Mouse (Mus musculus) limb, embryonic 14.5 days (tissue): ENCODE results near the gene Gm10160. TPM values are rescaled to one million over a fixed set of nuclear protein-coding genes. Genes with fewer than 3 reads are reported as not detected.

Source experiments
- ATAC-seq: fragments of 200-750 bp; cut with Nextera tagmentation; 2 replicates; pipeline ENCODE4 v1.8.0; 2017; ENCODE audit warnings: low read depth, moderate number of reproducible peaks, moderate TSS enrichment; ENCODE audit not compliant: low FRiP score
- DNase-seq: peaks from one replicate; pipeline ENCODE4 v3.0.0-alpha.2; 2015; ENCODE audit warnings: low spot score
- H3K27ac ChIP-seq: fragments of 300-500 bp; sonication (generic); replicated peaks from 2 replicates; pipeline ENCODE4 v1.5.1; 2014; ENCODE audit warnings: low read depth, mild to moderate bottlenecking, low read length, moderate library complexity, mixed read lengths
- H3K27me3 ChIP-seq: fragments of 300-500 bp; sonication (generic); 2 replicates; pipeline ENCODE4 v1.6.1; 2014; ENCODE audit warnings: low read length, mixed read lengths; ENCODE audit not compliant: control insufficient read depth, insufficient read depth
- H3K36me3 ChIP-seq: fragments of 300-500 bp; sonication (generic); 2 replicates; pipeline ENCODE4 v1.6.1; 2014; ENCODE audit warnings: mild to moderate bottlenecking, low read length, moderate library complexity, mixed read lengths; ENCODE audit not compliant: control insufficient read depth, insufficient read depth
- H3K4me1 ChIP-seq: fragments of 300-500 bp; sonication (generic); 2 replicates; pipeline ENCODE4 v1.6.1; 2014; ENCODE audit warnings: antibody characterized with exemption, low read length, mixed read lengths; ENCODE audit not compliant: control insufficient read depth, insufficient read depth
- H3K4me2 ChIP-seq: fragments of 300-500 bp; sonication (generic); replicated peaks from 2 replicates; pipeline ENCODE4 v1.6.1; 2014; ENCODE audit warnings: low read depth, mild to moderate bottlenecking, low read length, moderate library complexity; ENCODE audit not compliant: severe bottlenecking
- H3K4me3 ChIP-seq: fragments of 300-500 bp; sonication (generic); replicated peaks from 2 replicates; pipeline ENCODE4 v1.5.1; 2014; ENCODE audit warnings: low read length
- H3K9ac ChIP-seq: fragments of 300-500 bp; sonication (generic); 2 replicates; pipeline ENCODE4 v1.6.1; 2014; ENCODE audit warnings: mild to moderate bottlenecking, low read depth, low read length, moderate library complexity; ENCODE audit not compliant: severe bottlenecking
- H3K9me3 ChIP-seq: fragments of 300-500 bp; sonication (generic); 2 replicates; pipeline ENCODE4 v1.6.1; 2016; ENCODE audit warnings: low read length; ENCODE audit not compliant: control insufficient read depth
- POLR2A ChIP-seq: fragments of 200-500 bp; IDR thresholded peaks from 2 replicates; pipeline ENCODE4 v1.8.0; 2012; ENCODE audit warnings: inconsistent platforms, mild to moderate bottlenecking, moderate library complexity, borderline replicate concordance; ENCODE audit not compliant: insufficient read depth, insufficient read length; ENCODE audit errors: extremely low read depth
- WGBS: fragments of 180-500 bp; shearing (Covaris S2); extraction: QIAGEN DNeasy Blood & Tissue Kit; methylation state at CpG from one replicate; pipeline ENCODE4 v1.1.7; 2014; 5-methylcytosine and 5-hydroxymethylcytosine counted together
- polyA plus RNA-seq, 2 experiments: library from polyadenylated mRNA; depleted of rRNA in 1 of 2; stranded (reverse) in 1 of 2; unstranded in 1 of 2; fragments of >200 nt; fragmentation: Nextera tagmentation in 1 of 2; extraction: Ambion mirVana in 1 of 2; gene quantifications; 2 replicates each; pipeline versions ENCODE4 v1.2.1 to v1.2.3; 2012 to 2014

The Gm10160 gene
- polyA plus RNA-seq, 2 experiments, result not detected

DNA sequence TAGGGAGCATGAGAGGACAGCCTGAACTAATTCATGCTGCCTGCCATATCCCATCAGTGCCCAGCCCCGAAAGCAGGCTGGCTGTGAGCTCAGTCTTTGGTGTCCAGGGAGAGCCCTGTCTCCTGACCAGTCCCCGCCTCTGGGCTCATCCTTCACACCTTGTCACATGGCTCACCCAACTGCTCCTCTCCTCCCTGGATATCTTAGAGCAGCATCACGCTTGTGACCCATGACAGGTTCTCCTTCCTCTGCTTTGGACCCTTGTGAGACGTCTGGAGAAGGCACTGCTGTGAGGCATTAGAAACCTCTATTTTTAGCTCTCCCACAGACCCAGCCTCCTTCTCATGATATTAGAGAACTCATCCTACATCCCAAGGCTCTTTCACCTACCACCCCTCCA lies 6.3 kb upstream of the Gm10160 start:
- Histone ChIP-seq H3K4me1 (peaks cover 5% of the 10 kb centered on the region; the same call in 1 of the 2 replicates), H3K4me2 (no peak overlapping the region), H3K4me3 (no peak overlapping the region), H3K27me3 (peaks cover 18% of the 10 kb centered on the region), H3K9ac (no peak overlapping the region), H3K27ac (no peak overlapping the region), H3K9me3 (no peaks in the 10 kb centered on the region), H3K36me3 (no peaks in the 10 kb centered on the region)
- DNase-seq (no peak), ATAC-seq (no peak)
- WGBS, result 67% methylated on average over 4 of the region's 4 CpGs
- TF ChIP-seq POLR2A, result no peak

DNA sequence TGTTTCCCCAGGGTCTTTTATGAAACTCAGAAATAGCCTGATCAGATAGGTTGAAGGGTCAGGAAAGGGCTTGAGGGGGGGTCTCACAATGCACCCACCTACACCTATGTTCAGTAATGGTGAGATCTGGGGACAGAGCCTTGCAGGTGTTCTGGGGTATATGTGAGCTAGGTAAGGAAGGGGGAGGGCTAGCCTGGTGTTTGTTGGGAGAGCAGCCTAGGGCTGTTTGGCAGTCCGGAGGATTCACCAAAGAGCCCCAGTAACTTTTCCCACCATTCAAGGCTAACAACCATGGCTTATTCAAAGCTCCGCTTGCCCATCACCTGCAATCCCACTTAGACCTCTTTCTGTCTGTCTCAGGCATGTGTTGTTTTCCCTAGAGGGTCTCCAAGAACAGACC lies 5.9 kb upstream of the Gm10160 start:
- no peak for DNase-seq
- 87% methylated on average over 2 of the region's 2 CpGs for WGBS
- Histone ChIP-seq H3K4me3 (no peak overlapping the region), H3K36me3 (no peaks in the 10 kb centered on the region), H3K4me1 (peaks cover 5% of the 10 kb centered on the region; the same call in 1 of the 2 replicates), H3K27me3 (peaks cover 18% of the 10 kb centered on the region), H3K9ac (no peak overlapping the region), H3K9me3 (no peaks in the 10 kb centered on the region), H3K4me2 (no peak overlapping the region), H3K27ac (no peak overlapping the region)
- no peak for TF ChIP-seq POLR2A
- ATAC-seq, result no peak

DNA sequence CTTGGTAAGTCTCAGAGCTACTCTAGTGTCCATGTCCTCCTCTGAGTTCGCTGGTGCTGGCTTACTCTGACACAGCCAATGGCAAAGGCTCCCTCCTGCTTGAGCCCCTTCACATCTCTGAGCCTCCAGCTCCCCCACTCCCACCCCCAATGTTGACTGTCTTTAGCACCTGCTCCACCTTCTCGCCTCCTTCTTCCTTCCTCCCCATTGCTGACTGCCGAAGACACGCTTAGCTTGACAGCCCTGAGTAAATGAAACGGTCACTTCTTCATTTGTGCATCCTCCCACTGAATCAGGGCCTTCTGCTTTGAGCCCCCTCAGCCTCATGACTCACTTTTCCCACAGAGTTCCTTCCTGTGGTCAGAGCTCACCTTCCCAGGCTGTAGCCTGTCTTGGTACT lies 5.4 kb upstream of the Gm10160 start:
- WGBS, result 66% methylated on average over 5 of the region's 5 CpGs
- DNase-seq, result no peak
- Histone ChIP-seq H3K4me3 (no peak overlapping the region), H3K9me3 (no peaks in the 10 kb centered on the region), H3K4me1 (peaks cover 5% of the 10 kb centered on the region; the same call in 1 of the 2 replicates), H3K9ac (no peak overlapping the region), H3K27me3 (peaks cover 18% of the 10 kb centered on the region), H3K36me3 (no peaks in the 10 kb centered on the region), H3K27ac (no peak overlapping the region), H3K4me2 (no peak overlapping the region)
- no peak for TF ChIP-seq POLR2A
- no peak for ATAC-seq

DNA sequence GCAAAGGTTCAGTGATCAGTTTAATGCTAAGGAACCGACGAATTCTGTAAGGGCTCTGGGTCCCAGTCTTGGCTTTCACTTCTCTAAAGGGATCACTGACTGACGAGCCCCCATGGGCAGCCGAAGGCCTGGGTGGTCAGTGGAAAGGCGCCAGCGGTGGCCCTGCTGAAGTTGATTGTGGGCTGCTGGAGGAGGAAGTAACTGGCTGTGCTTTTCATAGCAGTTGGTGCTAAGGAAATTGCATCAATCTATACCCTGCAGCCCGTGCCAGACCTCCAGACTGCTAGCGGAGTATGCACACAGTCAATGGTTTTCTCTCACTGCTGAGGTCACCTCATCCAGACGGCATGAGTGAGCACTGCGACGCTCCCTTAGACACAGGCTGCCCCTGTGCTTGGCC lies 4.5 kb upstream of the Gm10160 start:
- Histone ChIP-seq H3K4me1 (peaks cover 5% of the 10 kb centered on the region; the same call in 1 of the 2 replicates), H3K27me3 (peaks cover 18% of the 10 kb centered on the region), H3K27ac (no peak overlapping the region), H3K9ac (no peak overlapping the region), H3K36me3 (no peaks in the 10 kb centered on the region), H3K4me2 (peak overlapping the region; percentile 88; the same call in 1 of the 2 replicates), H3K4me3 (peak overlapping the region; percentile 60), H3K9me3 (no peaks in the 10 kb centered on the region)
- 47% methylated on average over 11 of the region's 11 CpGs for WGBS
- TF ChIP-seq POLR2A, result no peak
- DNase-seq, result peak; percentile 30
- ATAC-seq, result no peak

DNA sequence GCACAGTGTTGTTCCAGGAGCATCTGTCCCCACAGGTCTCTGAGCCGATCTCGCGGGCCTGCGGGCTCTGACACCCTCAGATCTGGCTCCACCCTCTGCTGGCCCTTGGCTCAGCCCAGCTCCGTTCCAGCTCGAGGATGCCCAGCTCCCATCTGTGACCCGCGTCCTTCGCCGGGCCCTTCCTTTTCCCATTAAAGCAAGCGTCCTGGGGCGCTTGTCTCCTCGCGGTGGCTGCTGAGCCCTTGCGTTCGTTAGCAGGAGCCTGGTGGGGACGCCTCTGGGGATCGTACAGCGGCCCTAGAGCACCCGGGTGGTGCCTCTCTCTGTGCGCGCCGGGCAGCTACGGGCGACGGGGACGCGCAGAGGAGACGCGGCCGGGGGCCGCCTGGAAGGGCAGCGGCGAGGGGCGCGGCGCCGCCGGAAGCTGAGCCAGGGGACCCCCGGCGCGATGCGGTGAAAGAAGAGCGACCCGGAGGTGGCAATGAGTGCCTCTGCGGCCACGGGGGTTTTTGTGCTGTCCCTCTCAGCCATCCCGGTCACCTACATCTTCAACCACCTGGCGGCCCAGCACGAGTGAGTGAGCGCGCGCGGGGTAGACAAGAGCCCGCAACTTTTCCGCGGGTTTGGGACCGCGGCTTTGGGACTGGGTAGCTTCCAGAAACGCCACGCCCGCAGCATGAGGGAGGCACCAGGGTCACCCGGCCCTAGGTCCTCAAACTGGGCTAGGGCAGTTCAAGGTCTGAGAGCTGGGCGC lies 3.6 kb upstream of the Gm10160 start, which contains the start of gene Tm6sf1:
Gene Tm6sf1, plus strand, starts transcription at position 34 of the 754 bp plus-strand sequence.
- no peaks in the 10 kb centered on the region for H3K36me3 ChIP-seq
- H3K4me3 ChIP-seq, result peak within 1 kb of the TSS; percentile 60
- ATAC-seq (peak; percentile 63; the same call in 1 of the 2 replicates), DNase-seq (no peak)
- no peak for TF ChIP-seq POLR2A
- WGBS, result 1% methylated on average over 34 of the region's 64 CpGs
- peak within 1 kb of the TSS; percentile 69 for H3K9ac ChIP-seq
- H3K9me3 ChIP-seq, result no peaks in the 10 kb centered on the region
- H3K27me3 ChIP-seq, result peaks cover 18% of the 10 kb centered on the region
- peaks cover 5% of the 10 kb centered on the region; the same call in 1 of the 2 replicates for H3K4me1 ChIP-seq
- peak within 1 kb of the TSS; percentile 88 for H3K4me2 ChIP-seq
- no peak within 1 kb of the TSS for H3K27ac ChIP-seq
